Mouse (Mus musculus): ENCODE measurements around the gene S100a8. TPM values are rescaled to one million over a fixed set of nuclear protein-coding genes. Genes with fewer than 3 reads are reported as not detected.
A peak's percentile ranks its signal among the peaks of the same experiment; 100 is the strongest.

Gene S100a8
- total RNA-seq, 1 experiment, result not detected

GRCm38 (mm10) chr3:90664219-90664618 lies 4.6 kb upstream of the S100a8 start:
- H3K27ac ChIP-seq (ENCODE audit: insufficient read depth, low read depth, low read length, poor library complexity, severe bottlenecking), result no peak overlapping the region
- H3K9me3 ChIP-seq (ENCODE audit: control insufficient read depth, insufficient read depth, low read depth, low read length), result no peaks in the 10 kb centered on the region
- no peak overlapping the region for H3K4me3 ChIP-seq (ENCODE audit: insufficient read depth in 1 of 2, low read depth in 1 of 2, low read length in 2 of 2, poor library complexity in 1 of 2, severe bottlenecking in 1 of 2)
- no peaks in the 10 kb centered on the region for H3K4me1 ChIP-seq (ENCODE audit: control insufficient read depth in 2 of 2, insufficient read depth in 2 of 2, low read length in 2 of 2, poor library complexity in 1 of 2)
- peak; percentile 28 for DNase-seq (ENCODE audit: low read depth, low spot score)
- no peaks in the 10 kb centered on the region for H3K36me3 ChIP-seq (ENCODE audit: control insufficient read depth, insufficient read depth, low read length, poor library complexity, severe bottlenecking)
- H3K9ac ChIP-seq (ENCODE audit: insufficient read depth, low read depth, low read length, poor library complexity, severe bottlenecking), result no peak overlapping the region
- in situ Hi-C loops (cut with MboI; ENCODE audit: low sequenced_read_pairs in 2 of 2, unreplicated experiment in 2 of 2), result no loop called here
- TF ChIP-seq MAFK (IDR thresholded peaks at IDR 0.05; ENCODE audit: insufficient read depth, low read depth, low read length) (no peak), ZC3H11A (IDR thresholded peaks at IDR 0.05; ENCODE audit: borderline replicate concordance, low read depth, low read length) (0 out of 2 replicates have a peak, but pooled peaks have one; percentile 25)

GRCm38 (mm10) chr3:90678656-90679055 lies 9.9 kb downstream of the S100a8 start:
- DNase-seq (ENCODE audit: low read depth, low spot score), result no peak
- TF ChIP-seq CHD2 (IDR thresholded peaks at IDR 0.05; ENCODE audit: low read depth, low read length) (no peak), HCFC1 (IDR thresholded peaks at IDR 0.05; ENCODE audit: borderline replicate concordance, insufficient read depth, low read length) (no peak), ZC3H11A (IDR thresholded peaks at IDR 0.05; ENCODE audit: borderline replicate concordance, low read depth, low read length) (no peak)
- no peak overlapping the region for H3K27ac ChIP-seq (ENCODE audit: insufficient read depth, low read depth, low read length, poor library complexity, severe bottlenecking)
- no peak overlapping the region for H3K9ac ChIP-seq (ENCODE audit: insufficient read depth, low read depth, low read length, poor library complexity, severe bottlenecking)
- H3K9me3 ChIP-seq (ENCODE audit: control insufficient read depth, insufficient read depth, low read depth, low read length), result no peaks in the 10 kb centered on the region
- no peaks in the 10 kb centered on the region for H3K36me3 ChIP-seq (ENCODE audit: control insufficient read depth, insufficient read depth, low read length, poor library complexity, severe bottlenecking)
- H3K4me3 ChIP-seq (ENCODE audit: insufficient read depth in 1 of 2, low read depth in 1 of 2, low read length in 2 of 2, poor library complexity in 1 of 2, severe bottlenecking in 1 of 2), result no peak overlapping the region
- no peaks in the 10 kb centered on the region for H3K4me1 ChIP-seq (ENCODE audit: control insufficient read depth in 2 of 2, insufficient read depth in 2 of 2, low read length in 2 of 2, poor library complexity in 1 of 2)
- in situ Hi-C loops (cut with MboI; ENCODE audit: low sequenced_read_pairs in 2 of 2, unreplicated experiment in 2 of 2), result no loop called here

- Histone ChIP-seq H3K27ac (ENCODE audit: insufficient read depth, low read depth, low read length, poor library complexity, severe bottlenecking) (no peak overlapping the region), H3K9ac (ENCODE audit: insufficient read depth, low read depth, low read length, poor library complexity, severe bottlenecking) (no peak overlapping the region), H3K36me3 (ENCODE audit: control insufficient read depth, insufficient read depth, low read length, poor library complexity, severe bottlenecking) (no peaks in the 10 kb centered on the region), H3K9me3 (ENCODE audit: control insufficient read depth, insufficient read depth, low read depth, low read length) (no peaks in the 10 kb centered on the region), H3K4me3 (ENCODE audit: insufficient read depth in 1 of 2, low read depth in 1 of 2, low read length in 2 of 2, poor library complexity in 1 of 2, severe bottlenecking in 1 of 2) (no peak overlapping the region), H3K4me1 (ENCODE audit: control insufficient read depth in 2 of 2, insufficient read depth in 2 of 2, low read length in 2 of 2, poor library complexity in 1 of 2) (no peaks in the 10 kb centered on the region)
- TF ChIP-seq HCFC1 (IDR thresholded peaks at IDR 0.05; ENCODE audit: borderline replicate concordance, insufficient read depth, low read length), result no peak
- TF ChIP-seq CHD2 (IDR thresholded peaks at IDR 0.05; ENCODE audit: low read depth, low read length), result no peak
- TF ChIP-seq ZNF384 (IDR thresholded peaks at IDR 0.05; ENCODE audit: low read depth, low read length), result no peak
- no peak for TF ChIP-seq MAFK (IDR thresholded peaks at IDR 0.05; ENCODE audit: insufficient read depth, low read depth, low read length)
- no peak for TF ChIP-seq ZC3H11A (IDR thresholded peaks at IDR 0.05; ENCODE audit: borderline replicate concordance, low read depth, low read length)
- in situ Hi-C loops (cut with MboI; ENCODE audit: low sequenced_read_pairs in 2 of 2, unreplicated experiment in 2 of 2), result no loop called here
- DNase-seq (ENCODE audit: low read depth, low spot score), result no peak
Observed at GRCm38 (mm10) chr3:90683929-90684328, 15.2 kb downstream of the S100a8 start.

GRCm38 (mm10) chr3:90686835-90687234 lies 18.1 kb downstream of the S100a8 start:
- in situ Hi-C loops (cut with MboI; ENCODE audit: low sequenced_read_pairs in 2 of 2, unreplicated experiment in 2 of 2), result no loop called here
- DNase-seq (ENCODE audit: low read depth, low spot score), result no peak
- no peak overlapping the region for H3K9ac ChIP-seq (ENCODE audit: insufficient read depth, low read depth, low read length, poor library complexity, severe bottlenecking)

GRCm38 (mm10) chr3:90693496-90693895 lies 24.7 kb downstream of the S100a8 start:
- Histone ChIP-seq H3K9me3 (ENCODE audit: control insufficient read depth, insufficient read depth, low read depth, low read length) (no peaks in the 10 kb centered on the region), H3K4me3 (ENCODE audit: insufficient read depth in 1 of 2, low read depth in 1 of 2, low read length in 2 of 2, poor library complexity in 1 of 2, severe bottlenecking in 1 of 2) (no peak overlapping the region)
- in situ Hi-C loops (cut with MboI; ENCODE audit: low sequenced_read_pairs in 2 of 2, unreplicated experiment in 2 of 2), result no loop called here

More at GRCm38 (mm10) chr3:90686835-90687234, 18.1 kb downstream of the S100a8 start:
- no peaks in the 10 kb centered on the region for H3K4me1 ChIP-seq (ENCODE audit: control insufficient read depth in 2 of 2, insufficient read depth in 2 of 2, low read length in 2 of 2, poor library complexity in 1 of 2)
- no peak overlapping the region for H3K27ac ChIP-seq (ENCODE audit: insufficient read depth, low read depth, low read length, poor library complexity, severe bottlenecking)
- no peaks in the 10 kb centered on the region for H3K36me3 ChIP-seq (ENCODE audit: control insufficient read depth, insufficient read depth, low read length, poor library complexity, severe bottlenecking)
- no peaks in the 10 kb centered on the region for H3K9me3 ChIP-seq (ENCODE audit: control insufficient read depth, insufficient read depth, low read depth, low read length)
- TF ChIP-seq HCFC1 (IDR thresholded peaks at IDR 0.05; ENCODE audit: borderline replicate concordance, insufficient read depth, low read length), result no peak
- no peak for TF ChIP-seq ZC3H11A (IDR thresholded peaks at IDR 0.05; ENCODE audit: borderline replicate concordance, low read depth, low read length)
- TF ChIP-seq MAFK (IDR thresholded peaks at IDR 0.05; ENCODE audit: insufficient read depth, low read depth, low read length), result no peak
- TF ChIP-seq ZNF384 (IDR thresholded peaks at IDR 0.05; ENCODE audit: low read depth, low read length), result no peak
- TF ChIP-seq CHD2 (IDR thresholded peaks at IDR 0.05; ENCODE audit: low read depth, low read length), result no peak
- no peak overlapping the region for H3K4me3 ChIP-seq (ENCODE audit: insufficient read depth in 1 of 2, low read depth in 1 of 2, low read length in 2 of 2, poor library complexity in 1 of 2, severe bottlenecking in 1 of 2)

More at GRCm38 (mm10) chr3:90693496-90693895, 24.7 kb downstream of the S100a8 start:
- Histone ChIP-seq H3K27ac (ENCODE audit: insufficient read depth, low read depth, low read length, poor library complexity, severe bottlenecking) (no peak overlapping the region), H3K9ac (ENCODE audit: insufficient read depth, low read depth, low read length, poor library complexity, severe bottlenecking) (no peak overlapping the region), H3K4me1 (ENCODE audit: control insufficient read depth in 2 of 2, insufficient read depth in 2 of 2, low read length in 2 of 2, poor library complexity in 1 of 2) (no peaks in the 10 kb centered on the region), H3K36me3 (ENCODE audit: control insufficient read depth, insufficient read depth, low read length, poor library complexity, severe bottlenecking) (no peaks in the 10 kb centered on the region)
- no peak for TF ChIP-seq ZNF384 (IDR thresholded peaks at IDR 0.05; ENCODE audit: low read depth, low read length)
- no peak for TF ChIP-seq CHD2 (IDR thresholded peaks at IDR 0.05; ENCODE audit: low read depth, low read length)
- TF ChIP-seq MAFK (IDR thresholded peaks at IDR 0.05; ENCODE audit: insufficient read depth, low read depth, low read length), result no peak
- no peak for TF ChIP-seq ZC3H11A (IDR thresholded peaks at IDR 0.05; ENCODE audit: borderline replicate concordance, low read depth, low read length)
- no peak for TF ChIP-seq HCFC1 (IDR thresholded peaks at IDR 0.05; ENCODE audit: borderline replicate concordance, insufficient read depth, low read length)
- DNase-seq (ENCODE audit: low read depth, low spot score), result no peak

Measured in ES-E14 (cell line).